Mouse (Mus musculus) hindbrain, embryonic 16.5 days (tissue): ENCODE data around the gene L2hgdh. TPM values are rescaled to one million over a fixed set of nuclear protein-coding genes. Genes with fewer than 3 reads are reported as not detected.
A peak's percentile ranks its signal among the peaks of the same experiment; 100 is the strongest.

Experiments used
- ATAC-seq: fragments of 200-750 bp; cut with Nextera tagmentation; 2 replicates; pipeline ENCODE4 v1.8.0; 2017; ENCODE audit warnings: moderate TSS enrichment, moderate library complexity
- H3K27ac ChIP-seq: fragments of 300-500 bp; sonication (generic); 2 replicates; pipeline ENCODE4 v1.5.1; 2014; ENCODE audit warnings: low read depth, mild to moderate bottlenecking, control low read depth, low read length, moderate library complexity
- H3K27me3 ChIP-seq: fragments of 300-500 bp; sonication (generic); replicated peaks from 2 replicates; pipeline ENCODE4 v1.6.1; 2014; ENCODE audit warnings: low read length; ENCODE audit not compliant: control insufficient read depth, insufficient read depth
- H3K36me3 ChIP-seq: fragments of 300-500 bp; sonication (generic); 2 replicates; pipeline ENCODE4 v1.6.1; 2014; ENCODE audit warnings: mild to moderate bottlenecking, low read length, moderate library complexity, mixed read lengths; ENCODE audit not compliant: control insufficient read depth, insufficient read depth
- H3K4me1 ChIP-seq: fragments of 300-500 bp; sonication (generic); 2 replicates; pipeline ENCODE4 v1.6.1; 2014; ENCODE audit warnings: low read depth, low read length; ENCODE audit not compliant: control insufficient read depth, insufficient read depth
- H3K4me2 ChIP-seq: fragments of 300-500 bp; sonication (generic); 2 replicates; pipeline ENCODE4 v1.6.1; 2014; ENCODE audit warnings: mild to moderate bottlenecking, low read length, control low read depth, moderate library complexity
- H3K4me3 ChIP-seq: fragments of 300-500 bp; sonication (generic); 2 replicates; pipeline ENCODE4 v1.5.1; 2014; ENCODE audit warnings: mild to moderate bottlenecking, low read length, control low read depth, moderate library complexity
- H3K9ac ChIP-seq: fragments of 300-500 bp; sonication (generic); 2 replicates; pipeline ENCODE4 v1.6.1; 2014; ENCODE audit warnings: low read depth, mild to moderate bottlenecking, control low read depth, low read length, moderate library complexity
- H3K9me3 ChIP-seq: fragments of 300-500 bp; sonication (generic); 2 replicates; pipeline ENCODE4 v1.6.1; 2014; ENCODE audit warnings: mild to moderate bottlenecking, low read length, moderate library complexity; ENCODE audit not compliant: control insufficient read depth
- WGBS: fragments of 180-500 bp; shearing (Covaris S2); extraction: QIAGEN DNeasy Blood & Tissue Kit; methylation state at CpG from one replicate; pipeline ENCODE4 v1.1.7; 2014; 5-methylcytosine and 5-hydroxymethylcytosine counted together
- polyA plus RNA-seq: library from polyadenylated mRNA; unstranded; fragments of >200 nt; fragmentation: Nextera tagmentation; extraction: Ambion mirVana; gene quantifications from 2 replicates; pipeline ENCODE4 v1.2.1, GENCODE M21; 2015

The L2hgdh gene
- 14.4 and 15.3 TPM in 2 replicates for polyA plus RNA-seq

- Histone ChIP-seq H3K27ac (peak within 1 kb of the TSS; percentile 86), H3K4me2 (peak within 1 kb of the TSS; percentile 85), H3K9ac (peak within 1 kb of the TSS; percentile 86), H3K9me3 (no peaks in the 10 kb centered on the region), H3K4me1 (peaks cover 12% of the 10 kb centered on the region), H3K36me3 (peaks cover 7% of the 10 kb centered on the region), H3K27me3 (no peaks in the 10 kb centered on the region), H3K4me3 (peak within 1 kb of the TSS; percentile 91)
- WGBS = under 1% methylated on average over 51 of the region's 60 CpGs
- ATAC-seq = peak; percentile 97
These were observed at the start of gene L2hgdh, which contains the start of gene Atp5s for GRCm38 (mm10) chr12:69724711-69725460. L2hgdh (minus strand) TSS chr12:69724873. Atp5s (plus strand) TSS chr12:69724950.

- Histone ChIP-seq H3K27ac (no peak overlapping the region), H3K27me3 (no peaks in the 10 kb centered on the region), H3K4me3 (no peak overlapping the region), H3K4me2 (no peak overlapping the region), H3K9ac (no peak overlapping the region), H3K4me1 (peaks cover 2% of the 10 kb centered on the region; the same call in 1 of the 2 replicates), H3K36me3 (no peaks in the 10 kb centered on the region), H3K9me3 (no peaks in the 10 kb centered on the region)
- WGBS = 85% methylated on average over 2 of the region's 2 CpGs
- no peak for ATAC-seq
These were observed 44.2 kb upstream of the L2hgdh start for GRCm38 (mm10) chr12:69768841-69769240.

GRCm38 (mm10) chr12:69767476-69768258 is 43.0 kb upstream of the L2hgdh start:
- Histone ChIP-seq H3K9me3 (no peaks in the 10 kb centered on the region), H3K27ac (no peak overlapping the region), H3K27me3 (no peaks in the 10 kb centered on the region), H3K36me3 (no peaks in the 10 kb centered on the region), H3K4me2 (no peak overlapping the region), H3K4me1 (peaks cover 2% of the 10 kb centered on the region; the same call in 1 of the 2 replicates), H3K4me3 (no peak overlapping the region), H3K9ac (no peak overlapping the region)
- ATAC-seq = peak; percentile 34; the same call in 1 of the 2 replicates
- WGBS = 44% methylated on average over 9 of the region's 9 CpGs

- ATAC-seq = no peak
- Histone ChIP-seq H3K27me3 (no peaks in the 10 kb centered on the region), H3K4me1 (peaks cover 2% of the 10 kb centered on the region; the same call in 1 of the 2 replicates), H3K9ac (no peak overlapping the region), H3K27ac (no peak overlapping the region), H3K4me3 (no peak overlapping the region), H3K36me3 (no peaks in the 10 kb centered on the region), H3K9me3 (no peaks in the 10 kb centered on the region), H3K4me2 (no peak overlapping the region)
- 84% methylated on average over 10 of the region's 10 CpGs for WGBS
These were observed 41.7 kb upstream of the L2hgdh start for GRCm38 (mm10) chr12:69766185-69766904.

- 48% methylated on average over 9 of the region's 9 CpGs for WGBS
- Histone ChIP-seq H3K4me1 (peaks cover 2% of the 10 kb centered on the region; the same call in 1 of the 2 replicates), H3K4me3 (no peak overlapping the region), H3K27me3 (no peaks in the 10 kb centered on the region), H3K9ac (no peak overlapping the region), H3K27ac (no peak overlapping the region), H3K4me2 (no peak overlapping the region), H3K36me3 (no peaks in the 10 kb centered on the region), H3K9me3 (no peaks in the 10 kb centered on the region)
- ATAC-seq = no peak
These were observed 40.9 kb upstream of the L2hgdh start for GRCm38 (mm10) chr12:69765543-69765942.

GRCm38 (mm10) chr12:69761603-69762002 is 36.9 kb upstream of the L2hgdh start:
- no peak for ATAC-seq
- H3K4me2 ChIP-seq = no peak overlapping the region
- no peak overlapping the region for H3K9ac ChIP-seq
- WGBS = 68% methylated on average over 2 of the region's 2 CpGs
- H3K4me3 ChIP-seq = no peak overlapping the region
- peaks cover 9% of the 10 kb centered on the region for H3K4me1 ChIP-seq
- H3K9me3 ChIP-seq = no peaks in the 10 kb centered on the region
- no peak overlapping the region for H3K27ac ChIP-seq
- no peaks in the 10 kb centered on the region for H3K36me3 ChIP-seq
- no peaks in the 10 kb centered on the region for H3K27me3 ChIP-seq

GRCm38 (mm10) chr12:69760743-69761406 is 36.2 kb upstream of the L2hgdh start:
- H3K4me1 ChIP-seq = peaks cover 9% of the 10 kb centered on the region
- 87% methylated on average over 20 of the region's 20 CpGs for WGBS
- no peak for ATAC-seq

GRCm38 (mm10) chr12:69760014-69760413 is 35.3 kb upstream of the L2hgdh start:
- H3K27ac ChIP-seq = no peak overlapping the region
- WGBS = 65% methylated on average over 6 of the region's 6 CpGs
- no peaks in the 10 kb centered on the region for H3K27me3 ChIP-seq
- no peak for ATAC-seq
- H3K9me3 ChIP-seq = no peaks in the 10 kb centered on the region
- H3K4me2 ChIP-seq = no peak overlapping the region
- H3K4me1 ChIP-seq = peaks cover 7% of the 10 kb centered on the region
- no peaks in the 10 kb centered on the region for H3K36me3 ChIP-seq
- H3K4me3 ChIP-seq = no peak overlapping the region
- no peak overlapping the region for H3K9ac ChIP-seq

More at GRCm38 (mm10) chr12:69760743-69761406, 36.2 kb upstream of the L2hgdh start:
- H3K4me2 ChIP-seq = no peak overlapping the region
- no peaks in the 10 kb centered on the region for H3K36me3 ChIP-seq
- H3K4me3 ChIP-seq = no peak overlapping the region
- no peaks in the 10 kb centered on the region for H3K9me3 ChIP-seq
- no peak overlapping the region for H3K27ac ChIP-seq
- H3K9ac ChIP-seq = no peak overlapping the region
- H3K27me3 ChIP-seq = no peaks in the 10 kb centered on the region
